Mouse (Mus musculus): ENCODE data around the gene Rtp2. TPM values are rescaled to one million over a fixed set of nuclear protein-coding genes. Genes with fewer than 3 reads are reported as not detected.

Rtp2 gene
- not detected in 2 replicates for polyA plus RNA-seq (2014; fragmentation: Nextera tagmentation; extraction: Ambion mirVana)

DNA sequence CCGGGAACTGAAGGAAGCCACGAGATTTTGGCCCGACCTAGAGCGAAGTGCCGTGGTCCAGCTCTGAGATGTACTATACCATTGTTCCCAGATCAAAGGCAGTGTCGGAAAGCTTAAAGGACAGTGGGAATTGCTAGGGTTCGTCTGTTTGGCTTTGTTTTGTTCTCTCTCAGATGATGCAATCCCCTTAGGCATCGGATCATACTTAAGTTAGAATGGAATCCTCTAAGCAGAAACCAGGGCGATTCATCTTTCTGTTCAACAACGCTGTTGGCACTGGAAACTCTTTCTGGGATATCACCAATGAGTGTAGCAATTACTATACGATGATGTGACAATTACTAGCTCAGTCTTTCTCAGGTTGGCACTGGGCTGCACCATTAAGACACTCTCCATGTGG lies at the start of gene Rtp2:
Gene Rtp2 (minus strand): TSS at position 101 of the 400 bp plus-strand sequence.
- H3K9me3 ChIP-seq (ENCODE audit: control insufficient read depth, low read length), result no peaks in the 10 kb centered on the region
- no peaks in the 10 kb centered on the region for H3K36me3 ChIP-seq (ENCODE audit: control insufficient read depth, insufficient read depth, low read length)
- no peaks in the 10 kb centered on the region for H3K4me1 ChIP-seq (ENCODE audit: control insufficient read depth, insufficient read depth, low read length)
- H3K4me3 ChIP-seq (ENCODE audit: low read length), result no peak within 1 kb of the TSS
- H3K4me2 ChIP-seq (replicated peaks; ENCODE audit: low read depth, low read length), result no peak within 1 kb of the TSS
- no peak within 1 kb of the TSS for H3K27ac ChIP-seq (ENCODE audit: low read depth, low read length)
- no peaks in the 10 kb centered on the region for H3K27me3 ChIP-seq (ENCODE audit: control insufficient read depth, insufficient read depth, low read length)
- H3K9ac ChIP-seq (ENCODE audit: low read depth, low read length), result no peak within 1 kb of the TSS
- ATAC-seq (ENCODE audit: low FRiP score, low TSS enrichment), result no peak
- 83% methylated on average over 11 of the region's 11 CpGs for WGBS

DNA sequence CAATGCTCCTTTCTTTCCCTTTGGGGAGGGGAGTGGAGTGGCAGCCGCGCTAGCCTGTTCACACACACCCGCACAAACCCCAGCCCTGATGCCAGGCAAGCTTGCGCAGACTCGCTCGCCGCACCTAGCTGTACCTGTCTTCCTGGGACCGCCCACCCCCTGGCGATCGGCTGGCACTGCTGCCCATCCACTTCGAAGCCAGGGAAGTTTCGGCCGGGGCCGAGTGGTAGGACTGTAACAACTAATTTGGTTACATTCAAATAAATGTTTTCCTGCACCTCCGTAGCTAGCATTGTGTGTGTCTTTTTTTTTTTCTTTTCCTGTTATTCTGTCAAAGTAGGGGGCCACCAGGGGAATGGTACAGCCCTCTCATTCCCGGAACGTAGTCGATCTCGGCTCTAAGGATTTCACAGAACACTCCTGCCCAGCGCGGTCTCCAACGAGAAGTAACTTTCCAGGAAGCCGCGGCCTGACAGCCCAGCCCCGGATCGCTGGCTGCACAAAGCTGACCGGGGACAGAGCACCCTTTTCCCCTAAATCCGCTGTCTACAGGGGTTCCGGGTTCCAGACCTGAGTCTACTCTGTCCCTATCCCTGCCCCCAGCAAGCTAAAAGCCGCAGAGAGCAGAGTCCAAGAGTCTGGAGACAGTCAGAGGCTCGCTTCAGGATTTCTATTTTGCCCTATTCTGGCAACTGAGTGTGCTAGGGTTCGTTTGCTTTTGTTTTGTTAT lies 49.0 kb upstream of the Rtp2 start:
- Histone ChIP-seq H3K27me3 (ENCODE audit: control insufficient read depth, insufficient read depth, low read length) (peaks cover 19% of the 10 kb centered on the region), H3K4me2 (replicated peaks; ENCODE audit: low read depth, low read length) (peak overlapping the region; percentile 85), H3K9me3 (ENCODE audit: control insufficient read depth, low read length) (no peaks in the 10 kb centered on the region), H3K27ac (ENCODE audit: low read depth, low read length) (no peak overlapping the region), H3K9ac (ENCODE audit: low read depth, low read length) (peak overlapping the region; percentile 45; the same call in 1 of the 2 replicates), H3K4me1 (ENCODE audit: control insufficient read depth, insufficient read depth, low read length) (peaks cover 17% of the 10 kb centered on the region), H3K36me3 (ENCODE audit: control insufficient read depth, insufficient read depth, low read length) (no peaks in the 10 kb centered on the region), H3K4me3 (ENCODE audit: low read length) (peak overlapping the region; percentile 43)
- ATAC-seq (ENCODE audit: low FRiP score, low TSS enrichment), result no peak
- 2% methylated on average over 32 of the region's 32 CpGs for WGBS

DNA sequence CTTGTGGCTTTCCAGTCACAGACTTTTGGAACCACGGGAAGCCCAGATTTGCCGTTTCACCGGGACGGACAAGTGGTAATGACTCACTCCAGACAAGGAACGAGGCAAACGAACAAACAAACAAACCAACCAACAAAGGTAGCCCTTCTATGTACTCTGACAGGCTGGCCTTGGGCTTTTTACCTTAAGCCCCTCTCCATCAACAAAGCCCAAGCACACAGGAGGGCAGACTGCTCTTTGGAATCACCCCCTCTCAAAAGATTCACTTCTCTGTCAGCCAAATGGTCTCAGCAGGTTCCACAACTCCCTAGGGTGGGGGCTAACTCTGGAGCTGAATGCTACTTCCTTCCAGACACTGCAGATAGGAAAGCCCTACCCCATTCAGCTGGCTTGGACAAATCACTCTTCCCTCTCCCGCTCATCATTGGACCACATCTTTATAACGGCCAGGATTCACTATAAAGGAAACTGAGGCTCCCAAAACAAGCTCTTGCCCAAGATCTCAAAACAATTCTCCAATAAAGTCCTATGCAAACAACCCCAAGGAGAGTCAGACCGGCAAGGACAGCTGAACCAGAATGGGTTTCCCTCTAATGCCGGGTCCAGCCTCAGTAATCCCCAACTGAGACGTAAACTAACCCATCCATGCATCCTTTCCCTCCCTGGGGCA lies 48.1 kb upstream of the Rtp2 start:
- 11% methylated on average over 11 of the region's 11 CpGs for WGBS
- H3K9ac ChIP-seq (ENCODE audit: low read depth, low read length), result peak overlapping the region; percentile 45; the same call in 1 of the 2 replicates

DNA sequence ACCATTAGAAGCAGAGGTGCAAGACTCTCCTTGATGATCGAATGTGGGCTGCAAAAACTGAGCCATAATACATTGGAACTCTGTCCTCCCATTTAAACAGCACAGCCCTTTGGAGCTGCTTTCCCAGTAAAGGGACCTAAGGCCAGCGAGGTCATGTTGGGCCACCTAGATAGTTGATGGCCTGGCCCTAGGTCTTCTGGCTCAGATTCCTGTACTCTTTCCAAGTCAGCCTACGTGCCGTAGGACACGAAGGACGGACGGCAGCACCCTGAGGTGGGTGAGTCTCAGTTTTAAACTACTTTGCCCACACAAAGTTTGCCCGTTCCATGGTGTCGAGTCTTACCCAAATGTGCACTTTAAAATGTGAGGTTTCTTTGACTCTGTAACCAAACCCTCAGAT lies 47.3 kb upstream of the Rtp2 start:
- H3K36me3 ChIP-seq (ENCODE audit: control insufficient read depth, insufficient read depth, low read length), result no peaks in the 10 kb centered on the region
- no peak overlapping the region for H3K4me2 ChIP-seq (replicated peaks; ENCODE audit: low read depth, low read length)
- H3K4me3 ChIP-seq (ENCODE audit: low read length), result no peak overlapping the region
- 90% methylated on average over 9 of the region's 9 CpGs for WGBS
- no peak for ATAC-seq (ENCODE audit: low FRiP score, low TSS enrichment)
- H3K27me3 ChIP-seq (ENCODE audit: control insufficient read depth, insufficient read depth, low read length), result peaks cover 19% of the 10 kb centered on the region
- H3K27ac ChIP-seq (ENCODE audit: low read depth, low read length), result no peak overlapping the region
- H3K9me3 ChIP-seq (ENCODE audit: control insufficient read depth, low read length), result no peaks in the 10 kb centered on the region
- no peak overlapping the region for H3K9ac ChIP-seq (ENCODE audit: low read depth, low read length)
- peaks cover 11% of the 10 kb centered on the region for H3K4me1 ChIP-seq (ENCODE audit: control insufficient read depth, insufficient read depth, low read length)

More for the DNA sequence above, 48.1 kb upstream of the Rtp2 start:
- Histone ChIP-seq H3K27ac (ENCODE audit: low read depth, low read length) (no peak overlapping the region), H3K4me1 (ENCODE audit: control insufficient read depth, insufficient read depth, low read length) (peaks cover 14% of the 10 kb centered on the region), H3K4me2 (replicated peaks; ENCODE audit: low read depth, low read length) (peak overlapping the region; percentile 85), H3K4me3 (ENCODE audit: low read length) (peak overlapping the region; percentile 43), H3K36me3 (ENCODE audit: control insufficient read depth, insufficient read depth, low read length) (no peaks in the 10 kb centered on the region), H3K9me3 (ENCODE audit: control insufficient read depth, low read length) (no peaks in the 10 kb centered on the region), H3K27me3 (ENCODE audit: control insufficient read depth, insufficient read depth, low read length) (peaks cover 19% of the 10 kb centered on the region)
- ATAC-seq (ENCODE audit: low FRiP score, low TSS enrichment), result no peak

DNA sequence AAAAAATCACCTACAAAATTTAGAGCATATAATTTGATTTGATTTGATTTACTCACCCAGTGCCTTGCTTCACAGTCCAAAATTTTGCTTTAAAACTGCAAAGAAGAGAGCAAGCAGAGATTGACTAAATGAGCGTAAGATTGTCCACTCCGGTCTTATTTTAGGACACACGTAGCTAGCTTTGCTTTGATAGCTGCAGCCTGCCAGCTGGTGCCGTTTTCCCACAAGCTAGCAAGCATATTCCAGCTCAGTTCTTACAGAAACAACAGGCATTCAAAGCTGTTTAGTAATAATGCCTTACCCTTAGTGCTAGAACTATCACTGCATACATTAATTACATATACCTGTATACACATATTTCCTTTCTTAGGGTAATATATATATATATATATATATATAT lies 46.3 kb upstream of the Rtp2 start:
- no peak overlapping the region for H3K9ac ChIP-seq (ENCODE audit: low read depth, low read length)
- H3K27me3 ChIP-seq (ENCODE audit: control insufficient read depth, insufficient read depth, low read length), result peaks cover 19% of the 10 kb centered on the region

DNA sequence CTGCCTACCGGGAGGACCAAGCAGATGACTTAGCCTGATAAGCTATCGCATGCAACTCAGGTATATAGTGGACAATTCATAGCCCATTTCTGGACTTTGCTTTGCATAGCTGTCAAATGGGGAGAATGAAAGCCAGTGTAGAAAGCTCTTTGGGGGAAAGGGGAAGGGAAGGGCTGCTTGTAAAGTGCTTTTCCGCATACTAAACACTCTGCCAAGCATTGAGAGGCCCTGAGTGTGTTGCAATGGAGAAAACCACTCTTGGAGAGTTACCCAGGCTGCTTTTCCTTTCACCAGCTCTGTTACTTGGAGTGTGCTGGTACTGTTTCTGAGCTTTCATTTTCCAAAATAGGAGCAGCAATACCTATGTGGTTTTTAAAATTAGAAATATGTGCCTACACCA lies 45.5 kb upstream of the Rtp2 start:
- ATAC-seq (ENCODE audit: low FRiP score, low TSS enrichment), result no peak
- Histone ChIP-seq H3K9ac (ENCODE audit: low read depth, low read length) (no peak overlapping the region), H3K9me3 (ENCODE audit: control insufficient read depth, low read length) (no peaks in the 10 kb centered on the region), H3K4me1 (ENCODE audit: control insufficient read depth, insufficient read depth, low read length) (peaks cover 11% of the 10 kb centered on the region), H3K27ac (ENCODE audit: low read depth, low read length) (no peak overlapping the region), H3K36me3 (ENCODE audit: control insufficient read depth, insufficient read depth, low read length) (0 out of 2 replicates have a peak, but pooled peaks cover under 1% of the 10 kb centered on the region), H3K4me2 (replicated peaks; ENCODE audit: low read depth, low read length) (no peak overlapping the region), H3K4me3 (ENCODE audit: low read length) (no peak overlapping the region), H3K27me3 (ENCODE audit: control insufficient read depth, insufficient read depth, low read length) (peaks cover 19% of the 10 kb centered on the region)
- 80% methylated on average over 3 of the region's 3 CpGs for WGBS

More for the DNA sequence above, 46.3 kb upstream of the Rtp2 start:
- Histone ChIP-seq H3K36me3 (ENCODE audit: control insufficient read depth, insufficient read depth, low read length) (no peaks in the 10 kb centered on the region), H3K27ac (ENCODE audit: low read depth, low read length) (no peak overlapping the region), H3K4me1 (ENCODE audit: control insufficient read depth, insufficient read depth, low read length) (peaks cover 11% of the 10 kb centered on the region), H3K9me3 (ENCODE audit: control insufficient read depth, low read length) (no peaks in the 10 kb centered on the region), H3K4me3 (ENCODE audit: low read length) (no peak overlapping the region), H3K4me2 (replicated peaks; ENCODE audit: low read depth, low read length) (no peak overlapping the region)
- 85% methylated on average over 4 of the region's 4 CpGs for WGBS
- ATAC-seq (ENCODE audit: low FRiP score, low TSS enrichment), result no peak

DNA sequence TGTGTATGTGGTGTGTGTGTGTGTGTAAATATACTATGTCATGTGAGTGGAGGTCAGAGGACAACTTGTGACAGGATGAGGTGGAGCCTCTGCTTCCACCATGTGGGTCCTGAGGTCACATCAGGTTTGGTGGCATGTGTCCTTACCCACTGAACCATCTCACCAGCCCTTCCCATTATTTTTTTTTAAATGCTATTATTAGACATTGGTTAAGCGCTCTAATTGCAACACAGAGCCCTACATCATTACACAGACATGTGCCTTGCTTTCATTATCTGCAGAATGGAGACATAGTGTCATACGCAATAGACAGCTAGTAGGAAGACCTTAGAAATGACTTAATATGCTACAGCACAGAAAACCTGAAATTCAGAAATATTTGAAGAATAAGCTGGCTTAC lies 44.0 kb upstream of the Rtp2 start:
- peaks cover 19% of the 10 kb centered on the region for H3K27me3 ChIP-seq (ENCODE audit: control insufficient read depth, insufficient read depth, low read length)
- no peaks in the 10 kb centered on the region for H3K9me3 ChIP-seq (ENCODE audit: control insufficient read depth, low read length)
- no peak for ATAC-seq (ENCODE audit: low FRiP score, low TSS enrichment)
- H3K4me1 ChIP-seq (ENCODE audit: control insufficient read depth, insufficient read depth, low read length), result peaks cover 10% of the 10 kb centered on the region
- H3K27ac ChIP-seq (ENCODE audit: low read depth, low read length), result no peak overlapping the region
- 0 out of 2 replicates have a peak, but pooled peaks cover 2% of the 10 kb centered on the region for H3K36me3 ChIP-seq (ENCODE audit: control insufficient read depth, insufficient read depth, low read length)
- H3K4me3 ChIP-seq (ENCODE audit: low read length), result no peak overlapping the region
- no peak overlapping the region for H3K9ac ChIP-seq (ENCODE audit: low read depth, low read length)
- 94% methylated on average over 2 of the region's 2 CpGs for WGBS
- H3K4me2 ChIP-seq (replicated peaks; ENCODE audit: low read depth, low read length), result no peak overlapping the region

DNA sequence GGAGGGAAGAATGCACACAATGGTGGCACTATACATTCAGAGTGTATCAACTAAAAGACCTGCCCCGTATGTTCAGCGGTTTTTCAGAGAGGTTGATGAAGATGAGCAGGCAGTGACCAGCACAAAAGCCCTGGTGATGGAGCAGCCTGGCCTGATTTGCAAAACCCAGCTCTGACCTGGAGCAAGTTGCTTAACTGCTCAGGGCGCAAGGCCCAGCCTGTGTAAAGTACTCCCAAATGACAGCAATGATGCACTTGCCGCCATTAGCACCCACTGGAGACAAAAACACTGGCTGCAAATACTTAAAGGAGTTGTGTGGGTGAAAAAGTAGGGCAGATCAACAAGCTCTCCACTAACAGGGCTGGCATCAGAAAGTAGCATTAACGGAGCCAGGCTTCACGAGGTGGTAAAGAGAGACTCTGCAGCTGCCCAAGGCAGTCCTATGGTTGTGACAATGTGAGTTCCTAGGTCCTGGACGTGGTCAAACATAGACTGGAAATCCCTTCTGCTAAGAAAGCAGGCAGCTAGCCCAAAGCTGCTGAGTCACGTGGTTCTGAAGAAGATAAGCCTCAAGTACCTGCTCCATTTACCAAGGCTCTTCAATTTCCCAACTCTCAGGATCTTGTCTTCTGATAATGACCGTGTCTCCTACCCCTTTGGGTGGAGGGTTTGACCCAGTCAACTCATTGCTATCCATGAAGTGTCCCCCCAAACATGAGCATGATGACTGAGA lies 41.6 kb upstream of the Rtp2 start:
- Histone ChIP-seq H3K9ac (ENCODE audit: low read depth, low read length) (no peak overlapping the region), H3K4me3 (ENCODE audit: low read length) (no peak overlapping the region), H3K4me2 (replicated peaks; ENCODE audit: low read depth, low read length) (no peak overlapping the region), H3K4me1 (ENCODE audit: control insufficient read depth, insufficient read depth, low read length) (0 out of 2 replicates have a peak, but pooled peaks cover 4% of the 10 kb centered on the region), H3K27ac (ENCODE audit: low read depth, low read length) (no peak overlapping the region), H3K9me3 (ENCODE audit: control insufficient read depth, low read length) (no peaks in the 10 kb centered on the region), H3K36me3 (ENCODE audit: control insufficient read depth, insufficient read depth, low read length) (0 out of 2 replicates have a peak, but pooled peaks cover 2% of the 10 kb centered on the region), H3K27me3 (ENCODE audit: control insufficient read depth, insufficient read depth, low read length) (no peaks in the 10 kb centered on the region)
- no peak for ATAC-seq (ENCODE audit: low FRiP score, low TSS enrichment)
- 91% methylated on average over 9 of the region's 9 CpGs for WGBS

All from kidney, embryonic 14.5 days (tissue).